Mouse (Mus musculus): Measurements from ENCODE around the gene Rin2.

Gene Rin2

GRCm38 (mm10) chr2:145794318-145794954, 119.4 kb downstream of the Rin2 start:
- DNase-seq = peak; percentile 28

DNA sequence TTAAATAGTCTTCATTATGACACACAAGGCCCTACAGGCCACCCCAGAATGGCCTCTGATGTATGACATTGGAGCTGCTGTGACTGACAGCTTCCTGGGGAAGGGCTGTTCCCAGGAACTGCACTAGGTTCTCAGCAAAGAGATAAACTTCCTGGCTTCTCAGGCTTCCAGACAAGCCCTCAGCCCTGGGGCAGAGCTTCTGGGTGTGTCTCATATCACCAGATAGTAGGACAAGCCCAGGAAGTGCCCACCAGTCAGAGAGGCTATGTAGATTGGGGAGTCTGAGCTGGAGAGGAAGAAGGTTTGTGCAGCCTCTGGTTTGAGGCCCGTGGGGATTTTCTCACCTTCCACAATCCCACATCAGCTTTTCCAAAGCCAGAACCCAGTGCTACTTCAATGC, 122.8 kb downstream of the Rin2 start:
- DNase-seq = no peak

- DNase-seq = no peak
Measured at GRCm38 (mm10) chr2:145798954-145799353, 123.9 kb downstream of the Rin2 start.

DNA sequence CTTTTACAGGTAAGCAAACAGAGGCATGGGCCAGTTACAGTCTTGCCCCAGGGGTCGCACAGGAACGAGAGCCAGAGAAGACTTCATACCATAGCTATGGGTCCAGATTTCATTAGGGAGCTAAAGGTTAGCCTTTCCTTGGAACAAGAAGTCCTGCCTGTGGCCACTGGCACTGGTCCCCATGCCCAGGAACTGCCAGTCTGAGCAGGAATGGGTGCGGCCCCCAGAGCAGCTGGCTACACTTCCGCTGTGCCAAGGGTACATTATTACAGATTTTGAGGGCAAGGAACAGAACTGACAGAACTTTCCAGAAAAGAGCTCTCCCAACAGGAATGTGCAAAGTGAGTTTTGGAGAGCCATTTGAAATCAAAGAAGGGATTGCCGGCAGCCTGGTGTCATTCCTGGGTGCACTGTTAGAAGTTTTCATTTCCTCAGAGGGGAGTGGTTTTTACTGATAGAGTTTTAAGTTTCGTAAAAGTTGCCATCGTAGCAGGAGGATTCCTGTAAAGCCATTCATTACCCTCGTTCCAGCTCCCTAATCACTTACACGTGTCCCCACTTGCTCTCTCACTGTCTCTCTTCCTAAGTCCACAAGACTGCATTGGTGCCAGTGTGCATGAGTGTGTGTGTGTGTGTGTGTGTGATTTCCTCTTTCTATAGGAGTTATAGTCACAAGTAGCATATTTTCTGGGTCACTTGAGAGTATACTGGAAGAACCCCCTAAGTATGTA, 126.5 kb downstream of the Rin2 start:
- no peak for DNase-seq

DNA sequence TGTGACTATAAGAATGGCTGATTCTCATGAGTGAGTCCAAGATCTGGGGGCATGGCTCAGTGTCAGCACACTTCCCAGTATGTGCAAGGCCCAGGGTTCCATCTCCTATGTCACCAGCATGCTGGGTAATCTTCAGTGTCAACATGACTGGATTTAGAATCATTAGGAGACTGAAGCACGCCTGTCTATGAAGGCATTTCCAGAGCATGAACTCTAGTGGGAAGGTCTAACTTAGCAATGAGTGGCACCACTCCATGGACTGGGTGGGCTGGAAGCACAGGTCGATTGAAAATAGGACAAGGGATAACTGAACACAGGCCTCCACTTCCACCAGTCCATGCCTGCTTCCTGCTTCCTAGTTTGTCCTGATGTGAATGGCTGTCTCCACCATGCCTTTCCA, 127.6 kb downstream of the Rin2 start:
- DNase-seq = no peak

DNA sequence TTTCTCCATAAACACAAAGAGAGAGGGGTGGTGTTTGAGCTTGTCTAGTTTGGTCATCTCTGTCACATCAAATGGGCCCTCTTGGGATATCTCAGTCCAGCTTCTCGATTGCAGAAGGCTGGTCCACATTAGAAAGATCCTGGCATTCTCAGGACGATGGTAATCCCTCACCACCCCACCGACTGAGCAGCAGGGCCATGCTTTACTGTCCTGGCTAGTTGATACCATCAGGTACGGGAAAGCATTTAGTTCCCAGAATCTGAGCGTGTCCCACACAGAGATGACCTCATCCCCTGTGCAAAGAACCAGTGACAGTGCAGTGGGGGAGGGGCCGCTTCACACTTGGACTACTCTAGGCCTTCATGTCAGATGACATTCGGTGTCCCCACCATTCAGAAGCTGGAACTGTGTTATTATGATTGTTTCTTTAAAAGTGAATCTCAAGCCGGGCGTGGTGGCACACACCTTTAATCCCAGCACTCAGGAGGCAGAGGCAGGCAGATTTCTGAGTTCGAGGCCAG, 128.9 kb downstream of the Rin2 start:
- no peak for DNase-seq

GRCm38 (mm10) chr2:145804524-145804923, 129.5 kb downstream of the Rin2 start:
- no peak for DNase-seq

GRCm38 (mm10) chr2:145807276-145807675, 132.3 kb downstream of the Rin2 start:
- DNase-seq = no peak

GRCm38 (mm10) chr2:145808251-145808650, 133.2 kb downstream of the Rin2 start:
- DNase-seq = no peak

- DNase-seq = no peak
Measured at GRCm38 (mm10) chr2:145808667-145809066, 133.7 kb downstream of the Rin2 start.

- DNase-seq = peak; percentile 35
Measured at GRCm38 (mm10) chr2:145810676-145811075, 135.7 kb downstream of the Rin2 start.

GRCm38 (mm10) chr2:145812818-145813217, 137.8 kb downstream of the Rin2 start:
- no peak for DNase-seq

GRCm38 (mm10) chr2:145817195-145817594, 142.2 kb downstream of the Rin2 start:
- DNase-seq = no peak

DNA sequence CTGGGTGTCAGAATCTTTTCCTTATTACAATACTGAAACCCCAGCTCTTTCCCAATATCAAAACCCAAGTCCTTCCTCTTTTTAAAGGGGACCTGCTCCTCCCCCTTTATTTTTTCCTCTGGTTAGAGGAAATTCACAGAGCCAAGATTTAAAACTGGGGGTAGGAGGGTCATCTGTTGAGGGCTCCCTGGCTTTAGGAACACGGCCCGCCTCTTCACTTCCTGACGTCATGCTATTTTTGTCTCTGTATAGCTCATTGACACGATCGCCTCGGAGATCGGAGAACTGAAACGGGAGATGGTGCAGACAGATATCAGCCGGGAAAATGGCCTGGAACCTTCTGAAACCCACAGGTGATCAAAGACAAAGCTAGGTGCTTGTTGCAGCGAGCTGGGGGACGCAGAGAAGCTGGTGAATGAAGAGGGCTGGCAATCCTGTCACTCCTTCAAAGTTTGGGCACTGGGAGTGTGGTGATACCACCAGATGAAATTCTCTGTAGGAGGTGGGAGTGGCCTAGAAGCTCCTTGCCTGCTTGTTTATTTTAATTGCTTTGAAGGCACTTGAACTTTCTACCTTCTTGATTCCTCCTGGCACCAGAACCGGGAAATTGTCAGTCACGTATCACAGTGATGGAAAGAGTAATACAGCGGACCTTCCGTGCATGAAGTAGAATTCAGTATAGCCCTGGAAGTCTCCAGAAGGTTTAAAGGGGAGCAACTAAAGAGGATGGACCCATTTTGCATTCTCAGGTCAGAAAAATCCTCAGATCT, 147.2 kb downstream of the Rin2 start:
- DNase-seq = no peak

GRCm38 (mm10) chr2:145822783-145823729, 148.0 kb downstream of the Rin2 start:
- no peak for DNase-seq

DNA sequence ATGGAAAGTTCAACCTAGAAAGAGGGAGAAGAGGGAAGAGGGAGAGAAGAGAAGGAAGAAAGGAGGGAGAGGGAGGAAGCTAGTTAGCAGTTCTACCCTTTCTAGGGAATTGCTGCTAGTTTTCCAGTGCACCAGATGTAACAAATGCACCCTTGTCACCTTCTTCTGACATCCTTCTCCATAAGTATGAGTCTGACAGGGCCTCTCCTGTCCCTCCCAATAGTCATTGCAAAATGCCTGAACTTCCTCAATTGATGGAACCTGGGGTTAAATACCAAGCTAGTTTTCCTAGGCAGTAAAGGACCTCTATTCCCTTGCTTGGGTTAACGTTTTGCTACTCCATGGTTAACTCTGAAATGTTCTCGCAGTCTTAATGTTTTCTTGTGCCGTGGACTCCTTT, 149.7 kb downstream of the Rin2 start:
- no peak for DNase-seq

DNA sequence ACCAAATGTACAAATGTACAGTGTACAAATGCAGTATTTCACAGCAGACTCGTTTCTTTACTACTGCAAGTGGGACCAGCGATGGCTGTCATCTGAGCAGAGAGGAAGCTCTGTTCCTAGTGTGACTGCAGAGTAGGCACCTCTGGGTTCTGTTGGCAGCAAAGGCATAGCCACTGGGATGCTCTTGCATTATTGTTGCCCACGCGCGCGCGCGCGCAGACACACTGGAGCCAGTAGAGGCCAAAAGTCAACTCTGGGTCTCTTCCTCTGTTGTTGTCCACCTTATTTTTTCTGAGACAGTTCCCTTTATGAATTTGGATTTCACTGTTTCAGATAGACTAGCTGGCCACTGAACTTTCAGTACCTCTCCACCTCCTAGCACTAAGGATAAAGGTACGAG, 150.2 kb downstream of the Rin2 start:
- no peak for DNase-seq

- no peak for DNase-seq
Measured at GRCm38 (mm10) chr2:145827930-145828329, 152.9 kb downstream of the Rin2 start.

GRCm38 (mm10) chr2:145828603-145829002, 153.6 kb downstream of the Rin2 start:
- DNase-seq = no peak

GRCm38 (mm10) chr2:145829231-145829630, 154.2 kb downstream of the Rin2 start:
- no peak for DNase-seq

- no peak for DNase-seq
Measured at GRCm38 (mm10) chr2:145830417-145830816, 155.4 kb downstream of the Rin2 start.
